Mouse (Mus musculus) stomach, postnatal 0 days (tissue): Measurements from ENCODE around the gene Srrm3.

ENCODE experiments used
- CTCF ChIP-seq: IDR thresholded peaks from 2 replicates; pipeline ENCODE4 v1.5.1; 2016; ENCODE audit warnings: antibody characterized with exemption, low read depth, mild to moderate bottlenecking, moderate library complexity
- EP300 ChIP-seq: optimal IDR thresholded peaks from 2 replicates; pipeline ENCODE3; 2016; ENCODE audit warnings: antibody characterized with exemption

GRCm38 (mm10) chr5:135888405-135889215 lies 81.9 kb downstream of the Srrm3 start:
- TF ChIP-seq CTCF = peak; percentile 23; the same call in 1 of the 2 replicates
- no peak for TF ChIP-seq EP300
